Mouse (Mus musculus) neural tube, embryonic 11.5 days (tissue): ENCODE results near the gene Pcyt1a. TPM values are rescaled to one million over a fixed set of nuclear protein-coding genes. Genes with fewer than 3 reads are reported as not detected.
"Not testable (repeated sequence)": the region's sequence is repeated elsewhere in the genome, so short reads cannot be mapped to it uniquely, and the experiment has no call there.

Source experiments
- ATAC-seq: fragments of 200-750 bp; cut with Nextera tagmentation; 2 replicates; pipeline ENCODE4 v1.8.0; 2017; ENCODE audit warnings: moderate number of reproducible peaks, mild to moderate bottlenecking, moderate TSS enrichment, moderate library complexity; ENCODE audit not compliant: insufficient read depth, low FRiP score, low TSS enrichment
- DNase-seq: peaks from one replicate; pipeline ENCODE4 v3.0.0-alpha.2; 2015; ENCODE audit warnings: low spot score
- H3K27ac ChIP-seq: fragments of 300-500 bp; sonication (generic); 2 replicates; pipeline ENCODE4 v1.5.1; 2014; ENCODE audit warnings: low read depth, mild to moderate bottlenecking, low read length
- H3K27me3 ChIP-seq: fragments of 300-500 bp; sonication (generic); 2 replicates; pipeline ENCODE4 v1.6.1; 2014; ENCODE audit warnings: mild to moderate bottlenecking, low read length, mixed read lengths; ENCODE audit not compliant: control insufficient read depth, insufficient read depth
- H3K36me3 ChIP-seq: fragments of 300-500 bp; sonication (generic); 2 replicates; pipeline ENCODE4 v1.6.1; 2014; ENCODE audit warnings: mild to moderate bottlenecking, low read length, moderate library complexity, mixed read lengths; ENCODE audit not compliant: control insufficient read depth, insufficient read depth
- H3K4me1 ChIP-seq: fragments of 300-500 bp; sonication (generic); 2 replicates; pipeline ENCODE4 v1.6.1; 2014; ENCODE audit warnings: low read length, mixed read lengths; ENCODE audit not compliant: control insufficient read depth, insufficient read depth
- H3K4me2 ChIP-seq: fragments of 300-500 bp; sonication (generic); 2 replicates; pipeline ENCODE4 v1.6.1; 2014; ENCODE audit warnings: low read depth, mild to moderate bottlenecking, moderate library complexity
- H3K4me3 ChIP-seq: fragments of 300-500 bp; sonication (generic); 2 replicates; pipeline ENCODE4 v1.5.1; 2014; ENCODE audit warnings: low read depth, low read length
- H3K9ac ChIP-seq: fragments of 300-500 bp; sonication (generic); 2 replicates; pipeline ENCODE4 v1.6.1; 2014; ENCODE audit warnings: mild to moderate bottlenecking, low read length
- H3K9me3 ChIP-seq: fragments of 300-500 bp; sonication (generic); 2 replicates; pipeline ENCODE4 v1.6.1; 2016; ENCODE audit warnings: low read length; ENCODE audit not compliant: control insufficient read depth
- WGBS: fragments of 180-500 bp; shearing (Covaris S2); extraction: QIAGEN DNeasy Blood & Tissue Kit; methylation state at CpG from one replicate; pipeline ENCODE4 v1.1.7; 2014; 5-methylcytosine and 5-hydroxymethylcytosine counted together
- polyA plus RNA-seq: library from polyadenylated mRNA; unstranded; fragments of >200 nt; fragmentation: Nextera tagmentation; extraction: Ambion mirVana; gene quantifications from 2 replicates; pipeline ENCODE4 v1.2.1, GENCODE M21; 2014

The Pcyt1a gene
- polyA plus RNA-seq, 1 experiment from 2014 or later = 48.0 TPM

GRCm38 (mm10) chr16:32488939-32489338, 58.2 kb downstream of the Pcyt1a start:
- Histone ChIP-seq H3K4me3 (no peak overlapping the region), H3K9me3 (no peaks in the 10 kb centered on the region), H3K36me3 (no peaks in the 10 kb centered on the region), H3K27me3 (no peaks in the 10 kb centered on the region), H3K27ac (no peak overlapping the region), H3K4me1 (no peaks in the 10 kb centered on the region), H3K9ac (no peak overlapping the region), H3K4me2 (no peak overlapping the region)
- WGBS = 91% methylated on average over 3 of the region's 3 CpGs
- no peak for ATAC-seq
- DNase-seq = no peak

- not testable (repeated sequence) for H3K27me3 ChIP-seq, H3K36me3 ChIP-seq, H3K9ac ChIP-seq, H3K9me3 ChIP-seq, H3K4me3 ChIP-seq, ATAC-seq, H3K4me1 ChIP-seq, DNase-seq, H3K27ac ChIP-seq, H3K4me2 ChIP-seq
- 74% methylated on average over 6 of the region's 6 CpGs for WGBS
Observed at GRCm38 (mm10) chr16:32494371-32494770, 63.6 kb downstream of the Pcyt1a start.

- Histone ChIP-seq H3K9ac (no peak within 1 kb of the TSS), H3K27ac (no peak within 1 kb of the TSS), H3K4me3 (no peak within 1 kb of the TSS), H3K4me1 (no peaks in the 10 kb centered on the region), H3K36me3 (no peaks in the 10 kb centered on the region), H3K27me3 (no peaks in the 10 kb centered on the region), H3K9me3 (no peaks in the 10 kb centered on the region), H3K4me2 (no peak within 1 kb of the TSS)
- ATAC-seq (no peak), DNase-seq (no peak)
- 82% methylated on average over 3 of the region's 3 CpGs for WGBS
Observed at GRCm38 (mm10) chr16:32495965-32496364, 65.2 kb downstream of the Pcyt1a start, which contains the start of gene Zdhhc19. Gene Zdhhc19, plus strand, starts transcription at chr16:32496265.

GRCm38 (mm10) chr16:32498996-32499395, 68.3 kb downstream of the Pcyt1a start:
- no peak for DNase-seq
- Histone ChIP-seq H3K4me1 (no peaks in the 10 kb centered on the region), H3K9ac (no peak overlapping the region), H3K27ac (no peak overlapping the region), H3K4me3 (no peak overlapping the region), H3K9me3 (no peaks in the 10 kb centered on the region), H3K36me3 (no peaks in the 10 kb centered on the region), H3K27me3 (no peaks in the 10 kb centered on the region), H3K4me2 (no peak overlapping the region)
- 61% methylated on average over 13 of the region's 13 CpGs for WGBS
- no peak for ATAC-seq

GRCm38 (mm10) chr16:32499430-32500037, 68.8 kb downstream of the Pcyt1a start:
- no peak overlapping the region for H3K27ac ChIP-seq
- ATAC-seq = peak; percentile 90

GRCm38 (mm10) chr16:32501459-32501858, 70.7 kb downstream of the Pcyt1a start:
- DNase-seq = no peak
- no peaks in the 10 kb centered on the region for H3K4me1 ChIP-seq
- WGBS = 67% methylated on average over 7 of the region's 7 CpGs
- no peak overlapping the region for H3K4me3 ChIP-seq
- H3K27ac ChIP-seq = no peak overlapping the region
- H3K36me3 ChIP-seq = no peaks in the 10 kb centered on the region
- H3K4me2 ChIP-seq = no peak overlapping the region
- ATAC-seq = no peak
- H3K9me3 ChIP-seq = no peaks in the 10 kb centered on the region
- no peak overlapping the region for H3K9ac ChIP-seq
- no peaks in the 10 kb centered on the region for H3K27me3 ChIP-seq

More at GRCm38 (mm10) chr16:32499430-32500037, 68.8 kb downstream of the Pcyt1a start:
- no peaks in the 10 kb centered on the region for H3K4me1 ChIP-seq
- no peaks in the 10 kb centered on the region for H3K9me3 ChIP-seq
- H3K4me2 ChIP-seq = peak overlapping the region; percentile 57
- H3K9ac ChIP-seq = peak overlapping the region; percentile 64
- no peaks in the 10 kb centered on the region for H3K36me3 ChIP-seq
- 10% methylated on average over 22 of the region's 22 CpGs for WGBS
- H3K27me3 ChIP-seq = no peaks in the 10 kb centered on the region
- H3K4me3 ChIP-seq = peak overlapping the region; percentile 27
- peak; percentile 91 for DNase-seq

GRCm38 (mm10) chr16:32502621-32503335, 72.1 kb downstream of the Pcyt1a start:
- H3K36me3 ChIP-seq = no peaks in the 10 kb centered on the region
- ATAC-seq (no peak), DNase-seq (no peak)
- no peak overlapping the region for H3K4me3 ChIP-seq
- no peak overlapping the region for H3K9ac ChIP-seq
- no peaks in the 10 kb centered on the region for H3K4me1 ChIP-seq
- H3K27ac ChIP-seq = no peak overlapping the region
- H3K4me2 ChIP-seq = no peak overlapping the region
- H3K9me3 ChIP-seq = no peaks in the 10 kb centered on the region
- WGBS = 90% methylated on average over 12 of the region's 12 CpGs
- H3K27me3 ChIP-seq = no peaks in the 10 kb centered on the region

GRCm38 (mm10) chr16:32503633-32504032, 72.9 kb downstream of the Pcyt1a start:
- Histone ChIP-seq H3K4me2 (no peak overlapping the region), H3K9ac (no peak overlapping the region), H3K27ac (no peak overlapping the region), H3K36me3 (no peaks in the 10 kb centered on the region), H3K4me3 (no peak overlapping the region), H3K4me1 (no peaks in the 10 kb centered on the region), H3K9me3 (no peaks in the 10 kb centered on the region), H3K27me3 (no peaks in the 10 kb centered on the region)
- no peak for ATAC-seq
- WGBS = 69% methylated on average over 6 of the region's 6 CpGs
- DNase-seq = no peak

- no peak overlapping the region for H3K4me2 ChIP-seq
- no peak overlapping the region for H3K4me3 ChIP-seq
- no peaks in the 10 kb centered on the region for H3K27me3 ChIP-seq
- no peaks in the 10 kb centered on the region for H3K36me3 ChIP-seq
- 75% methylated on average over 8 of the region's 8 CpGs for WGBS
- ATAC-seq = no peak
- no peaks in the 10 kb centered on the region for H3K4me1 ChIP-seq
- H3K9ac ChIP-seq = no peak overlapping the region
- H3K9me3 ChIP-seq = no peaks in the 10 kb centered on the region
- DNase-seq = no peak
- H3K27ac ChIP-seq = no peak overlapping the region
Observed at GRCm38 (mm10) chr16:32506298-32506697, 75.6 kb downstream of the Pcyt1a start.
